11 mouse cellular contexts compared by ENCODE assay signal in the genomic region with DNA sequence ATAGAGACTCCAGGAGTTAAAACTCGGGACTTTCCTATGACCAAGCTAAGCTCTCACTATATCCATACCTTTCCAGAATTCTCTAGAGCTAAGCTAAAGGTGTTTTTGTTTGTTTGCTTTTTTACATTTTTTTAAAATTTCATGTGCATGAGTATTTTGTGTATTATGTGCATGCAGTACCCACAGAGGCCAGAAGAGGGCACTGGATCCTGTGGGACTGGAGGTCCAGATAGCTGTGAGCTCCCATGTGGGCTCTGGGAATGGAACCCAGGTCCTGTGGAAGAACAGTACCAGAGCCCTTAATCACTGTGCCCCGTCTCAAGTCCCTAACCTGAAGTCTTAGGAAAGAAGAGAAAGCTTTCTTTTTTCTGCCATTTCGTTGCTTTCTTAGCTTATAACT.
DNase-seq lines count a peak whose midpoint lies in the region; ATAC-seq and TF ChIP-seq lines count a peak whose summit lies in the region.
"Had no signal": no experiment of that assay in that cellular context is flagged by ENCODE, and none has a peak within 500 bp of the region (broad histone marks: within the 10 kb centered on the region; RNA-seq: fewer than 3 reads in every experiment).

No protein-coding gene starts in this region.

- no peak for TF ChIP-seq POLR2A in CH12.LX (IDR thresholded peaks at IDR 0.05; ENCODE audit: low read depth, low read length)
- no peak for TF ChIP-seq POLR2A in brain, embryonic 14.5 days (IDR thresholded peaks at IDR 0.05; ENCODE audit: borderline replicate concordance, extremely low read depth, insufficient read depth, insufficient read length, poor library complexity, severe bottlenecking)

- DNase-seq in kidney, postnatal 0 days (ENCODE audit: low spot score): no peak
- peak; percentile 50 for DNase-seq in 3T3-L1 (ENCODE audit: low read depth, low spot score)
- peak; percentile 15 for DNase-seq in CH12.LX (ENCODE audit: extremely low read depth)
- DNase-seq in brain, embryonic 14.5 days (ENCODE audit: low read depth): no peak
- no peak for DNase-seq in right cerebral cortex, postnatal 10 days (ENCODE audit: low spot score in 2 of 2)
- no peak for DNase-seq in adrenal gland, adult (ENCODE audit: inconsistent age in 2 of 2, low spot score in 1 of 2)
- no peak for DNase-seq in midbrain, embryonic 14.5 days
- DNase-seq: heart, postnatal 4 days; right cerebral cortex, postnatal 14 days had no signal

- dilution Hi-C loops in CH12.LX (cut with MboI; ENCODE audit: extremely low pct_ligation_motif_present, extremely low pct_unique_long_range_greater_than_20kb, low sequenced_read_pairs): no loop called here

- no peak for TF ChIP-seq EP300 in CH12.LX (IDR thresholded peaks at IDR 0.05; ENCODE audit: low read length)

- no peaks in the 10 kb centered on the region for H3K9me3 ChIP-seq in kidney, postnatal 0 days (replicated peaks; ENCODE audit: low read length)
- no peaks in the 10 kb centered on the region for H3K9me3 ChIP-seq in kidney, embryonic 14.5 days (ENCODE audit: control insufficient read depth, low read length)
- no peaks in the 10 kb centered on the region for H3K9me3 ChIP-seq in CH12.LX (replicated peaks; ENCODE audit: low read length)
- H3K9me3 ChIP-seq in midbrain, embryonic 14.5 days (ENCODE audit: control insufficient read depth, low read length): no peaks in the 10 kb centered on the region
- H3K9me3 ChIP-seq: stomach, embryonic 15.5 days had no signal

- no peaks in the 10 kb centered on the region for H3K79me2 ChIP-seq in CH12.LX (replicated peaks; ENCODE audit: control insufficient read depth, extremely low read depth, insufficient read depth, poor library complexity, severe bottlenecking)

- no peak for ATAC-seq in kidney, postnatal 0 days (replicated peaks; ENCODE audit: low FRiP score, low read depth)
- ATAC-seq in kidney, embryonic 14.5 days (ENCODE audit: low FRiP score, low TSS enrichment): no peak
- no peak for ATAC-seq in midbrain, embryonic 14.5 days (ENCODE audit: low FRiP score, low TSS enrichment)

- H3K4me2 ChIP-seq in kidney, postnatal 0 days (ENCODE audit: low read length): no peak overlapping the region
- H3K4me2 ChIP-seq in kidney, embryonic 14.5 days (replicated peaks; ENCODE audit: low read depth, low read length): no peak overlapping the region
- H3K4me2 ChIP-seq in CH12.LX (ENCODE audit: insufficient read depth, low read depth, poor library complexity, severe bottlenecking): no peak overlapping the region
- no peak overlapping the region for H3K4me2 ChIP-seq in midbrain, embryonic 14.5 days (ENCODE audit: low read length)
- H3K4me2 ChIP-seq: stomach, embryonic 15.5 days had no signal

- no peaks in the 10 kb centered on the region for H3K27me3 ChIP-seq in kidney, postnatal 0 days (ENCODE audit: insufficient read depth, low read length)
- H3K27me3 ChIP-seq in kidney, embryonic 14.5 days (ENCODE audit: control insufficient read depth, insufficient read depth, low read length): no peaks in the 10 kb centered on the region
- no peaks in the 10 kb centered on the region for H3K27me3 ChIP-seq in CH12.LX (replicated peaks)
- H3K27me3 ChIP-seq in midbrain, embryonic 14.5 days (ENCODE audit: control insufficient read depth, insufficient read depth, low read length): no peaks in the 10 kb centered on the region
- H3K27me3 ChIP-seq: stomach, embryonic 15.5 days had no signal

- no peak overlapping the region for H3K27ac ChIP-seq in kidney, postnatal 0 days
- H3K27ac ChIP-seq in kidney, embryonic 14.5 days (ENCODE audit: low read depth, low read length): no peak overlapping the region
- no peak overlapping the region for H3K27ac ChIP-seq in CH12.LX (ENCODE audit: insufficient read depth, low read depth)
- H3K27ac ChIP-seq in midbrain, embryonic 14.5 days (replicated peaks; ENCODE audit: low read depth, low read length): no peak overlapping the region
- H3K27ac ChIP-seq: stomach, embryonic 15.5 days had no signal

- peak; percentile 58 for TF ChIP-seq CTCF in kidney, postnatal 0 days (IDR thresholded peaks at IDR 0.05; ENCODE audit: low read depth)
- peak; percentile 42 to 56; a peak in 3 of 4 replicates for TF ChIP-seq CTCF in CH12.LX (conservative IDR thresholded peaks at IDR 0.05 in 1 of 2, IDR thresholded peaks at IDR 0.05 in 1 of 2; ENCODE audit: low read depth in 2 of 2, low read length in 2 of 2)
- TF ChIP-seq CTCF in brain, embryonic 14.5 days (IDR thresholded peaks at IDR 0.05; ENCODE audit: borderline replicate concordance, extremely low read depth, insufficient read depth, insufficient read length): peak; percentile 27; the same call in 1 of the 2 replicates

- WGBS in kidney, postnatal 0 days: 94% methylated on average over 3 of the region's 3 CpGs
- WGBS in kidney, embryonic 14.5 days: 98% methylated on average over 3 of the region's 3 CpGs
- 96% methylated on average over 3 of the region's 3 CpGs for WGBS in midbrain, embryonic 14.5 days

- in situ Hi-C loops in CH12.LX (cut with MboI; ENCODE audit: low pct_ligation_motif_present, low pct_unique_long_range_greater_than_20kb, low sequenced_read_pairs): no loop called here

- no peak overlapping the region for H3K4me3 ChIP-seq in kidney, postnatal 0 days (replicated peaks; ENCODE audit: low read depth, low read length)
- no peak overlapping the region for H3K4me3 ChIP-seq in kidney, embryonic 14.5 days (ENCODE audit: low read length)
- H3K4me3 ChIP-seq in CH12.LX (replicated peaks in 1 of 3; ENCODE audit: low read depth in 2 of 3, low read length in 2 of 3, poor library complexity in 1 of 3): no peak overlapping the region
- H3K4me3 ChIP-seq in midbrain, embryonic 14.5 days (replicated peaks; ENCODE audit: low read depth, low read length): no peak overlapping the region
- H3K4me3 ChIP-seq: stomach, embryonic 15.5 days had no signal

- no peaks in the 10 kb centered on the region for H3K4me1 ChIP-seq in kidney, postnatal 0 days (replicated peaks; ENCODE audit: insufficient read depth, low read length)
- H3K4me1 ChIP-seq in kidney, embryonic 14.5 days (ENCODE audit: control insufficient read depth, insufficient read depth, low read length): no peaks in the 10 kb centered on the region
- peaks cover 0 to 6% of the 10 kb centered on the region in 2 experiments; a peak in 2 of 4 replicates for H3K4me1 ChIP-seq in CH12.LX (ENCODE audit: control insufficient read depth in 1 of 2, insufficient read depth in 2 of 2)
- no peaks in the 10 kb centered on the region for H3K4me1 ChIP-seq in midbrain, embryonic 14.5 days (ENCODE audit: control insufficient read depth, insufficient read depth, low read length)
- H3K4me1 ChIP-seq: stomach, embryonic 15.5 days had no signal

- H3K9ac ChIP-seq in kidney, postnatal 0 days (ENCODE audit: low read depth, low read length): no peak overlapping the region
- H3K9ac ChIP-seq in kidney, embryonic 14.5 days (ENCODE audit: low read depth, low read length): no peak overlapping the region
- H3K9ac ChIP-seq in CH12.LX (ENCODE audit: insufficient read depth, low read depth): no peak overlapping the region
- no peak overlapping the region for H3K9ac ChIP-seq in midbrain, embryonic 14.5 days (replicated peaks; ENCODE audit: low read length)
- H3K9ac ChIP-seq: stomach, embryonic 15.5 days had no signal

- TF ChIP-seq RAD21 in CH12.LX (IDR thresholded peaks at IDR 0.05; ENCODE audit: low read depth, low read length): peak; percentile 27

- no peaks in the 10 kb centered on the region for H3K36me3 ChIP-seq in kidney, postnatal 0 days (ENCODE audit: insufficient read depth, low read length)
- H3K36me3 ChIP-seq in kidney, embryonic 14.5 days (ENCODE audit: control insufficient read depth, insufficient read depth, low read length): no peaks in the 10 kb centered on the region
- H3K36me3 ChIP-seq in CH12.LX (replicated peaks in 1 of 2; ENCODE audit: control insufficient read depth in 1 of 2, insufficient read depth in 1 of 2, low read length in 1 of 2): no peaks in the 10 kb centered on the region
- no peaks in the 10 kb centered on the region for H3K36me3 ChIP-seq in midbrain, embryonic 14.5 days (ENCODE audit: control insufficient read depth, insufficient read depth, low read length)
- H3K36me3 ChIP-seq: stomach, embryonic 15.5 days had no signal

TF ChIP-seq in CH12.LX, 34 proteins besides CTCF, POLR2A, EP300 and RAD21:
- TF ChIP-seq USF2 (conservative IDR thresholded peaks at IDR 0.05; ENCODE audit: low read depth, low read length): no peak
- no peak for TF ChIP-seq ZMIZ1 (IDR thresholded peaks at IDR 0.05; ENCODE audit: low read depth, low read length)
- no peak for TF ChIP-seq ZKSCAN1 (IDR thresholded peaks at IDR 0.05; ENCODE audit: borderline replicate concordance, low read depth, low read length)
- no peak for TF ChIP-seq TBP (conservative IDR thresholded peaks at IDR 0.05; ENCODE audit: low read depth, low read length)
- no peak for TF ChIP-seq IRF4 (IDR thresholded peaks at IDR 0.05; ENCODE audit: low read depth, low read length)
- TF ChIP-seq USF1 (IDR thresholded peaks at IDR 0.05; ENCODE audit: low read depth, low read length): no peak
- no peak for TF ChIP-seq NELFE (IDR thresholded peaks at IDR 0.05; ENCODE audit: low read depth, low read length)
- TF ChIP-seq MAX (IDR thresholded peaks at IDR 0.05; ENCODE audit: low read length): no peak
- no peak for TF ChIP-seq ETS1 (conservative IDR thresholded peaks at IDR 0.05; ENCODE audit: low read depth, low read length)
- no peak for TF ChIP-seq CHD2 (IDR thresholded peaks at IDR 0.05; ENCODE audit: low read length)
TF ChIP-seq in CH12.LX: peak in this region for 0.

Comparison
In these comparisons a context has a peak if more than half of its experiments do, and no peak if none do; other contexts are left out.
1. DNase-seq: peak in 3T3-L1 (single experiment) and CH12.LX (single experiment); none in kidney, postnatal 0 days (single experiment), brain, embryonic 14.5 days (single experiment), right cerebral cortex, postnatal 10 days (0 of 2), adrenal gland, adult (0 of 2) and midbrain, embryonic 14.5 days (single experiment).
2. Peak in every context shown above with its lines, with median percentiles within 50 percentile points of each other: CTCF ChIP-seq.